Mouse (Mus musculus) megakaryocyte-erythroid progenitor cell, adult 5 weeks (primary cell): ENCODE results near the gene Lyzl6. TPM values are rescaled to one million over a fixed set of nuclear protein-coding genes. Genes with fewer than 3 reads are reported as not detected.

Experiments used
- polyA plus RNA-seq: library from polyadenylated mRNA; stranded (reverse); fragments of >175 nt; gene quantifications from 2 replicates; pipeline ENCODE4 v1.2.3, GENCODE M21; 2012

Gene Lyzl6
- polyA plus RNA-seq, result not detected in 2 replicates

GRCm38 (mm10) chr11:103638790-103639189, at the start of gene Lyzl6:
Gene Lyzl6 (minus strand): TSS chr11:103638890.

GRCm38 (mm10) chr11:103649301-103649982, 10.8 kb upstream of the Lyzl6 start, which contains the start of gene Rprml:
Gene Rprml (plus strand): TSS chr11:103649570.

GRCm38 (mm10) chr11:103621040-103621439, 17.6 kb downstream of the Lyzl6 start, which contains the start of gene Gm884:
Gene Gm884 (minus strand): TSS chr11:103621140.

Other genes with a start within 250 kb of the Lyzl6 start
- gene Plekhm1, start 226.2 kb downstream of the Lyzl6 start, polyA plus RNA-seq, result 10.4 and 10.9 TPM in 2 replicates
- not detected in 2 replicates for gene Lrrc37a, start 134.3 kb downstream of the Lyzl6 start, polyA plus RNA-seq
- gene Gm884, start 17.8 kb downstream of the Lyzl6 start, polyA plus RNA-seq, result 0.01 TPM in 1 of 2 replicates, not detected in the other
- gene Rprml, start 10.7 kb upstream of the Lyzl6 start, polyA plus RNA-seq, result 0.14 TPM in 1 of 2 replicates, not detected in the other
- 11.0 and 12.3 TPM in 2 replicates for gene Gosr2, start 59.0 kb upstream of the Lyzl6 start, polyA plus RNA-seq
- gene Wnt9b, start 110.9 kb upstream of the Lyzl6 start, polyA plus RNA-seq, result 0.02 TPM in 1 of 2 replicates, not detected in the other
- 0.07 TPM in 1 of 2 replicates, not detected in the other for gene Wnt3, start 135.3 kb upstream of the Lyzl6 start, polyA plus RNA-seq